Mouse (Mus musculus) 416B (cell line): ENCODE data around the gene Nin.

Experiments used
- DNase-seq: peaks from one replicate; pipeline ENCODE4 v3.0.0; 2011; ENCODE audit warnings: low read depth

The Nin gene

GRCm38 (mm10) chr12:70082935-70083532 is 30.5 kb downstream of the Nin start:
- no peak for DNase-seq

GRCm38 (mm10) chr12:70082485-70082884 is 31.0 kb downstream of the Nin start:
- DNase-seq: peak; percentile 31

- peak; percentile 31 for DNase-seq
Measured at GRCm38 (mm10) chr12:70078471-70079025, 35.0 kb downstream of the Nin start.

- no peak for DNase-seq
Measured at GRCm38 (mm10) chr12:70076493-70076892, 37.0 kb downstream of the Nin start.

GRCm38 (mm10) chr12:70075001-70075400 is 38.5 kb downstream of the Nin start:
- DNase-seq: peak; percentile 43

- DNase-seq: no peak
Measured at GRCm38 (mm10) chr12:70070888-70071287, 42.6 kb downstream of the Nin start.

- no peak for DNase-seq
Measured at GRCm38 (mm10) chr12:70070306-70070705, 43.2 kb downstream of the Nin start.

- no peak for DNase-seq
Measured at GRCm38 (mm10) chr12:70068647-70069257, 44.8 kb downstream of the Nin start.

- no peak for DNase-seq
Measured at GRCm38 (mm10) chr12:70067849-70068248, 45.7 kb downstream of the Nin start.

- peak; percentile 67 for DNase-seq
Measured at GRCm38 (mm10) chr12:70062114-70062513, 51.4 kb downstream of the Nin start.

- DNase-seq: no peak
Measured at GRCm38 (mm10) chr12:70058956-70059851, 54.3 kb downstream of the Nin start.

- no peak for DNase-seq
Measured at GRCm38 (mm10) chr12:70050699-70051098, 62.8 kb downstream of the Nin start.

- no peak for DNase-seq
Measured at GRCm38 (mm10) chr12:70048741-70049140, 64.8 kb downstream of the Nin start.

- DNase-seq: no peak
Measured at GRCm38 (mm10) chr12:70047281-70047680, 66.2 kb downstream of the Nin start.

- DNase-seq: peak; percentile 13
Measured at GRCm38 (mm10) chr12:70044353-70044752, 69.2 kb downstream of the Nin start.

GRCm38 (mm10) chr12:70043421-70043820 is 70.1 kb downstream of the Nin start:
- no peak for DNase-seq

- no peak for DNase-seq
Measured at GRCm38 (mm10) chr12:70040981-70041380, 72.5 kb downstream of the Nin start.

GRCm38 (mm10) chr12:70036722-70037305 is 76.7 kb downstream of the Nin start:
- DNase-seq: no peak

GRCm38 (mm10) chr12:70026233-70026632 is 87.3 kb downstream of the Nin start:
- DNase-seq: no peak

GRCm38 (mm10) chr12:70025431-70025830 is 88.1 kb downstream of the Nin start:
- DNase-seq: no peak

GRCm38 (mm10) chr12:70023580-70023979 is 89.9 kb downstream of the Nin start:
- no peak for DNase-seq

- peak; percentile 37 for DNase-seq
Measured at GRCm38 (mm10) chr12:70018153-70018552, 95.4 kb downstream of the Nin start.
